Mouse (Mus musculus) cerebral cortex, adult 2 months (tissue): ENCODE measurements around the gene Ccdc3.

ENCODE experiments used
- WGBS: fragments of 180-500 bp; shearing (Covaris S2); methylation state at CpG from one replicate; pipeline ENCODE4 v1.1.7; 2018; 5-methylcytosine and 5-hydroxymethylcytosine counted together

Gene Ccdc3

DNA sequence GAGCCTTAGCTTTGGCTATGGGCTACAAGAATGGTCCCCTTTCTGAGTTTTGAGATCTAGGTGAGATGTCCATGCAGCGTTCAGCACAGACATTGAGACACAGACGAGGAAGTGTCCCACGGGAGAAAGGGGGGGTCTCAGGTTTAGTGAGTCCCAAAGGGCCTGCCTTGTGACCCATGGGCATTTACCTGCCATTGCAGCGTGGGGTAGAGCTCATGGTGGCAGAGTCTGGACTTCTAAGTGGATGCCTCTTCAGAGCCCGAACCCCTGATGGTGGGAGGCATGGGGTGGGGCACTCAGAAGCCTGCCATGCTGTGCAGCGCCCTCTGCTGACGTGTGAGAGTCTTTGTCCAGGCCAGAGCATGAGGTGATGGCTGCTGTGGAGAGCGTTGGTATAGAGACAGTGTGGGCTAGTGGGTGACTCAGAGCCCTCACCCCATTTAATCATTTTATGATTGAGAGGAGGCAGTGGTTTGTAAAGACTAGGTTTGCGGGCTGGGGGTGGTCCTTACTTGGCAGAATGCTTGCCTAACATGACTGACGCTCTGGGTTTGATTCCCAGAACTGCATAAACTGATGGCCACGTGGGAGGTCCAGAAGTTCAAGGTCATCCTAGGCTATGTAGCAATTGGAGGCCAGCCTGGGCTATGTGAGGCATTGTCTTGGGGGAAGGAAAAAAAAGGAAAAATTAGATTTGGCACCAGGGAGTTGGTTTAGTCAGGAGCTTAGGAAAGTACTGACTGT is 23.6 kb downstream of the Ccdc3 start:
- WGBS: 70% methylated on average over 11 of the region's 11 CpGs

- 51% methylated on average over 3 of the region's 3 CpGs for WGBS
Measured at GRCm38 (mm10) chr2:5161908-5162674, 24.5 kb downstream of the Ccdc3 start.

GRCm38 (mm10) chr2:5162756-5163155 is 25.2 kb downstream of the Ccdc3 start:
- 52% methylated on average over 5 of the region's 5 CpGs for WGBS

DNA sequence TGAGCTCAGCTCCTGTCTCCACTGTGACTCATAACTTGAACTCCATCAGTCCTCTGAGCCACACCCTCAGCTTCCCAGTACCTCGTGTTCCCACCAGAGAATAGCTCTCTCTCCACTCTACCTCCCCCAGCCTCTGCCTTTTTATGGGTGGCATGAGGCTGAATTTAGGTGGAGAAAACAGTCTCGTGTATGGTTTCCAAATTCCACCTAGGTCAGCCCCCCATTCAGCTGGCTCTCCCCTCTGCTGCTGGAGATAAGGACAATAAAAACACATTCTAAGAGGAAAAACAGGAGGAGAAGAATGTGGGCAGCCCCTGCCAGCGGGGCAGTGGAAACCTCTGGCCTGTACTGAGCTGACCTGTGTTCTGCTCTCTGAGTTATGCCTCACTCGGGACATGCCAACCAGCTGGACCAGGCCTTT is 28.4 kb downstream of the Ccdc3 start:
- 43% methylated on average over 4 of the region's 4 CpGs for WGBS

DNA sequence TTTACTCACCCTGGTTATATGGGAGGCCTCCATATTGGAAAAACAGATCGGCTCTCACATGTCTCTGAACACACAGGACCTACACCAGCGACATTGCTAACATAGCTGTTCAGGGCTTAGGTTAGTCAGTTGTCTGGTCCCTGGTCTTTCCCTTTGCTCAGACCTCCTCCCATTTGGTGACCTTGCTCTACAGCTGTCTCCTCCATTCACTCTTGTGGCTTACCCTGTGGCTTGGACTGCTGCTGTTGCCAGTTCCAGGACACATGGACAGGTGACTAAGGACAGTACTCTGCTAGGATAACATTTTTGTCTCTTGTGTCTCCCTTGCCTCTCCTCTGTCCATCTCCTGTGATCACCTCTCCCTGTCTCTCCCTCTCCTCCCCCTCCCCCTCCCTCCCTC is 29.2 kb downstream of the Ccdc3 start:
- 99% methylated on average over 2 of the region's 2 CpGs for WGBS

GRCm38 (mm10) chr2:5170815-5171214 is 33.2 kb downstream of the Ccdc3 start:
- 46% methylated on average over 4 of the region's 4 CpGs for WGBS

- WGBS: 46% methylated on average over 5 of the region's 5 CpGs
Measured at GRCm38 (mm10) chr2:5171301-5172000, 33.9 kb downstream of the Ccdc3 start.

DNA sequence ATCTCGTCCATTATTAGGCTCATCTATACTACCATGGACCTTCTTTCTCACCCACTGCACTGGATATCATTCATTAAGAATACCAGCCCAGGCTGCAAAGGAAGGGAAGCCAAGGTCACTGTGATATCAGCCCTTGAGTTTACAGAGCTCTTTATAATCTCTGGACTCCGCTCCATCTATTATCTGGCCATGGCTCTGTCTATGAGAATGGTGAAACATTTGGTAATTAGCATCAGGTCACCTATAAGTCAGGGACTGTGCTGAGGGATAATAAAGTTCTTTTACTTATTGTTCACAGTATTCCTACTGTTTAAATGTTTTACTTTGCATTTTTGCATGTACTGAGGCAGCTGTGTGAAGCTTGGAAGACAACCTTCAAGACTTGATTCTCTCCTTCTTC is 35.2 kb downstream of the Ccdc3 start:
- 93% methylated on average over 2 of the region's 2 CpGs for WGBS

GRCm38 (mm10) chr2:5181462-5182443 is 44.2 kb downstream of the Ccdc3 start:
- 71% methylated on average over 5 of the region's 5 CpGs for WGBS

- WGBS: 50% methylated on average over 4 of the region's 4 CpGs
Measured at GRCm38 (mm10) chr2:5184166-5184565, 46.6 kb downstream of the Ccdc3 start.

- 83% methylated on average over 3 of the region's 3 CpGs for WGBS
Measured at GRCm38 (mm10) chr2:5185631-5186030, 48.1 kb downstream of the Ccdc3 start.

DNA sequence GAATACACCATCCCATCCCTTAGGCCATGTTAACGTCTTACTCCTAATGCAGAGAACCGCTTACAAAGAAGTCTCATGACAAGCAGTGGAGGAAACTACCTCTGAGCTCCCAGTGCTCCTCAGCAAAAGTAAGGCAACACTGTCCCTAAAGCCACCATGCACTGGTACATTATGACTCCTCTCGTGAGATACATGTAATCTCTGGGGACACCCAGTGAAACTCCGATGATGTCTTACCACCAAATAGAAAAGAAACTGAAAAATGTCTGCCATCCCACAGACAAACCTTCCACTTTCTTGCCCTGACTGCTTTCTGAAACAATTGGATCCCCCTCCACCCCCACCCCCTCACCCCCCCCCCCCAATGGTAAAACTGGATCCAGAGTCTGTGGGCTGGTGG is 54.6 kb downstream of the Ccdc3 start:
- WGBS: 86% methylated on average over 4 of the region's 4 CpGs

DNA sequence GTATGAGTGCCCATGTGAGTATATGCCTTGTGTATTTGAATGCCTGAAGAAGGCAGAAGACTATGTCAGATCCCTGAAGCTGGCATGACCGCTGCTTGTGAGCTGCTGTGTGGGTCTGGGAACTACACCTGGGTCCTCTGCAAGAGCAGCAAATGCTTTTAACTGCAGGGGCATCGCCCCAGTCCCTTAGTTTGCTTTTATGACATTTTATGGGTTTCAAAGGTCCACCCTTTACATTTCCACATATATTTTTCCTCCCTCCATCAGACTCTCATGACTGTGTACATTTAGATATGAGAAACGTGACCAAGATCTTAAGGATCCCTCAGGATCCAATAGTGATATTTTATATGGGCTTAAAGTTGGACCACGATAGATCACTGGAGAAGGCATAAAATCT is 55.5 kb downstream of the Ccdc3 start:
- WGBS: 93% methylated on average over 4 of the region's 4 CpGs

DNA sequence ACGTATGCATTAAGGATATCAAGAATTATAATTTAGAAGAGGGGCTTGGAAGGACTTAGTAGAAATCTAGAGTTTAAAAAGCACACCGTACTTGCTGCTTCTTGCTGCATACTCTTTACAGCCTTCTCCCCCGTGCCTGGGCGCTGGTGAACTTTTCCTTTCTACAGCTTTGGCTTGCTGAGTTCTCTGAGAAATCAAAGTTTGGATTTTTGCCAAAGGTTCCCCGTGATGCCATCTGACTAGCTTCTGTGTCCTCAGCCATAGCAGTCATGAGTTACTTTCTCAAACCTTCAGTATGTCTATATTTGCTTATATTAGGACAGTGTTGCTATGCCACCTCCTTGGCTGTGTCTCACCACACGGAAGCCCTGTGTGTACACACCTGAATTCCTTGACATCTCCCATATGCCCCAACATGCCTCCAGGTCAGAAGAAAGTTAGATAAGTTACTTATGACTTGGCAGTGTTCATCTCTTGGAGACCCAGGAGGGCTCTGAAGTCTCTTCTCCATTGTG is 57.2 kb downstream of the Ccdc3 start:
- 51% methylated on average over 6 of the region's 6 CpGs for WGBS

- WGBS: 57% methylated on average over 4 of the region's 4 CpGs
Measured at GRCm38 (mm10) chr2:5197486-5197885, 59.9 kb downstream of the Ccdc3 start.

DNA sequence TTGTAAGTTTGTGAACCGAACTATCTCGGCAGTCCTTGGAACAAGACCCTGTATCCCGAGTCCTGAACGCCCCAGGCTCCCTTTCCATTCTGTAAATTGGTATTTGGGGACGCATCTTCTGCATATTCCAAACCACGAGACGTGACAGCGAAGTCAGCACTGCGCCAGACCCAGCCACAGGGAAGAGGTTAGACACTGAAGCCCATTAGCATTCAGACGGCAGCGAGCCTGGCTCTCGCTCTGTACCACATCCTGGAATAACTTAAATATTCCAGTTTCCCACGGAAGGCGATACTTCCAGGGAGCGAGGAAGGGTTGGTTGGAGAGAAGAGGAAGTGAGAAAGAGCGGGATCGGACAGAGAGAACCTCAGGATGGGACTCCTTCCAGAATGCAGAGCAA is 61.7 kb downstream of the Ccdc3 start:
- 61% methylated on average over 17 of the region's 17 CpGs for WGBS

- WGBS: 70% methylated on average over 7 of the region's 7 CpGs
Measured at GRCm38 (mm10) chr2:5200817-5201364, 63.3 kb downstream of the Ccdc3 start.

DNA sequence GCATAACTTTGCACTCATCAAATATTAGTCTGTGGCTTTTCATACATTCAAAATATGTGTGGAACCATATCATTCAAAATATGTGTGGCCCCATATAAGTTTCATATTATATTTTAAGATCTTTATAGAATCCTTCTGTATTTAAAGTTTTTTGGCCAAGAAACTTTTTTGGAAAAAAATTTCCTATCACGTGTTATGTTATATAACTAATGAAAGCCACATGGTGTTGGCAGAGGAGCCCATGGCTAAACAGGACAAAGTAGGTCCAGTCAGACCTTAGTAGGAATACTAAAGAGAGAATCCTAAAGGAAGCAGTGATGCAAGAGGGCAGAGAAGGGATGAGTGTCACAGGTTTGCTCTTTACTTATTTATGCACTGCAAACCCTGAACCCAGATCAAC is 65.6 kb downstream of the Ccdc3 start:
- 92% methylated on average over 1 of the region's 1 CpGs for WGBS

DNA sequence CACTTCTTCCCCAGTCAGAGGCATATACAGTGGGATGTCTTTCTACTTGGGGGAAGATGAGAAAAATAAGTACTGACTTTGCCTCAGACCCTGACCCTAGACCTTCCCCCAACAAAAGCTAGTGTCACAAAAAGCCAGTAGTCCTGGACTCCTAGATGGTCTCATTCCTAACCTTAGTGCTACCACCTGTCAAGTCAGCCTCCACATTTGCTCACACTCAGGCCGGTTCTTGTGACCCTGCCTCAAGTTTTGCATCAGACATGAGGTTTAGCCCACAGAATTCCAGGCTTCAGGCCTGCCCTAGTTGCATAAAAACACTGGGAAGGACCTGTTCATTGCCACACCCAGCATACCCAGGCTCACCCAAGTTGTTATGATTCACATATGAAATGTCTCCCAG is 67.4 kb downstream of the Ccdc3 start:
- WGBS: 92% methylated on average over 1 of the region's 1 CpGs

DNA sequence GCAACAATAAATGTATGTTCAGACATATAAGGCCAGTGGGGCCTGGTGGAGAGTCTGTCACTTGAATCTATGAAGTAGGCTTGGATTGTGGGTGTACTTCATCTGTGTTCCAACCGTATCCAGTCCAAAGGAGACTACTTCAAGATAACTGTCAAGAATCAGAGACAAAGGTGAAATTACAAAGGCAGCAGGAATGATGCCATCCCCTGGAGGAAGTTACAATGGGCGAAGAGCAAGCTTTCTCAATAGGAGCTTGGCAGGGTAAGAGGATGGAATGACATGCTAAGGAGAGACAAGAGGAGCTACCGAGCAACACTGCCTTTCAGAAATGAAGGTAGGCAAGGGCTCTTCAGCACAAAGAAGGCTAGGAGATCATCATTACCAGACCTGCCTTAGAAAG is 69.1 kb downstream of the Ccdc3 start:
- WGBS: 79% methylated on average over 3 of the region's 3 CpGs

GRCm38 (mm10) chr2:5214581-5214980 is 77.0 kb downstream of the Ccdc3 start:
- 53% methylated on average over 1 of the region's 1 CpGs for WGBS
